Mouse (Mus musculus): ENCODE results near the gene Ccdc159.

Ccdc159 gene

DNA sequence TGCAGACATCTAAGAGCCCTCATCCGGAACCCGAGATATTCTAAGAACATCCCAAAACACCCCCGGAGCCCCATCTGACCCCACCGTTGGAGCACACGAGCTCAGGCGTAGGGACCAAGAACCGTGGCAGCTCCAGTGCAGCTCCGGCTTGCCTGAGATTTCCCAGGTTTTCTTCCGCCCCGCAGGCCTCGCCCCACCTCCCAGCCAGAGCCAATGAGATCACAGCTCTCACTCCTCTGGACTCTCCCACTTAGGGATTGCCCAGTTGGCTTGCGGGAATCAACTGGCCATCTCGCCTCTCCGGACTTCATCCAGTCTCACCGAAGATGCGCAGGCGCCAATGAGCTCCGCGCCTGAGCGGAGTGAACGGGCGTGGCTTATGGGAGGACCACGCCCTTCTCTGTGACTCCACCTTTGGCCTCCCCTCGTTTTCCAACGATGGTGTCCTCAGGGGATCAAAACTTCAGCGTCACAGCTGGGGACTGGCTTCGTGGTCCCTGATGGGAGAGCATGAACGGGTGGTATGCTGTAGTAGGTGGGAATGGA lies at the start of gene Ccdc159, which contains the start of gene Tmem205:
Gene Ccdc159 (plus strand): TSS at position 264 of the 546 bp plus-strand sequence.
Gene Tmem205 (minus strand): TSS at position 349 of the 546 bp plus-strand sequence.
- peak; percentile 99 for DNase-seq

DNA sequence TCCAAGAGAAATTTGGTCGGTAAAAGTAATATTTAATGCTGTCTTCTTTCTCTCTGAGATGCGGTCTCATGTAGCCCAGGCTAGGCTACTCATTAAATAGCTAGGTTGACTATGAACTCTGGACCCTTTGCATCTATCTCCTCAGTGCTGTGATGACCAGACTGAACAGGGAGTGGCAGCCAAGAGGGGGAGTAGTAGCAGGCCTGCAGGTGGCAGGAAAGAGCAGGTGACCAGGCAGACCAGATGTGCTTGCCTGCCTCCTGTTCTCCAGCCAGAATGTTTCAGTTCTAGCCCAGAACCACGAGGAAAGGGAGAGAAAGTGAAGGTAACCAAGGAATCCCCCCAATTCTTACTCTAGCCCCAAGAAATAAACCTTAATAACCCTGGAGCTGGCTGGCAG lies 38.0 kb upstream of the Ccdc159 start:
- DNase-seq, result no peak

DNA sequence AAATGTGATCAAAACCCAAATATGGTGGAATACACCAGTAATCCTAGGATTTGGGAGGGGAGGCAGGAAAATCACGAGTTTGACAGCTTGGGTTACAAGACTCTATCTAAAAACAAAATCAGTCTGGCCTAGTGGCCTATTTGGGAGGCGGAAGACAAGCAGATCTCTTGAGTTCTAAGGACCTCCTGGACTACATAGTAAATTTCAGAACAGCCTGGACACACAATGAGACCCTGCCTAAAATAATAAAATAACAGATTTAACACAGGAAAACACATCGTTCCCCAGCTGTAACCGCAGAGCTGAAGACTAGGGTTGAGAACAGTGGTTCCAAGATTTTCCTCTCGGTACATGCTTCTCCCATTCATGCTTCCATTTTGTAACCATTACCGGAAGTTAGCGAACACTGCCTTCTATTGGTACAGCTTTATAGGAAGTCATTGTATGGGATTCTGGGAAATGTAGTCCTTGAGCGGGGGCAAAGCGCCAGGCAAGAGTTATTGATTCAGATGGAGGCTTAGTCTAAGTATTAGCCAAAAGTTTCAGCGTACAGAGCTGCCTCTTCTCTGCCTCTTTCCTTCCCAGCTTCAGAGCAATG lies 25.9 kb upstream of the Ccdc159 start:
- DNase-seq, result peak; percentile 93

DNA sequence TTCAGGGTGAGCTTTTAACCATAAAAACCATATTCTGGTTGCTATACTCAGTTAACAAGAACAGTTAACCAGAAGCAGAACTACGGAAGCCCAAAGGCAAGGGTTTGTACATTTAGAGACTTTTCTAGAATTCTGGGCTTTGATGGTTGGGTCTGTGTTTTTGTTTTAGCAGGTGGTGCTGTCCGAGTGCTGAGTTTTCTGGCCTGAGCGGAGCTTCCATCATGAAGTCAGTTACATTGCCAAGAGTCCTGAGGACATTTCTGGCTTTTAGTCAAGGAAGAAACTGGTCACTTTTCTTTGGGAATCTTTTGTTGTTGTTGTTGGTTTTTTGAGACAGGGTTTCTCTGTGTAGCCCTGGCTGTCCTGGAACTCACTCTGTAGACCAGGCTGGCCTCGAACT lies 23.2 kb upstream of the Ccdc159 start:
- no peak for DNase-seq

DNA sequence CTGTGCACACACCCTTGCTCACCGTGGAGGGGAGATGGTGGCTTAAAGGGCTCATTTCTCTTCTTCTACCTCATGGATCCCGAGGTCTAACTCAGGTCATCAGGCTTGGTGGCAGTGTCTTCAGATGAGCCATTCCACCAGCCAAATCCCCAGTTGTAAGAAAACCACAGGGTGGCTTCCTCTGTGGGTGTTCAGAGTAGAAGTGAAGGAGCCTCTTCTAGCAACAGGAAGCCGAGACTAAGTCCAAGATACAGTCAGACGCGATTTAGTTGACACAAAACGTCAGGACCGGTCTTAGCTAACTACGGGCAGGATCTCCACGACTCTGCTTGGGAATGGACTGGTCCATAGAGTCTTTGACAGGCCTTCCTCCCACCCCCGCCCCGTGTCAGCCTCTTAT lies 19.1 kb upstream of the Ccdc159 start:
- no peak for DNase-seq

DNA sequence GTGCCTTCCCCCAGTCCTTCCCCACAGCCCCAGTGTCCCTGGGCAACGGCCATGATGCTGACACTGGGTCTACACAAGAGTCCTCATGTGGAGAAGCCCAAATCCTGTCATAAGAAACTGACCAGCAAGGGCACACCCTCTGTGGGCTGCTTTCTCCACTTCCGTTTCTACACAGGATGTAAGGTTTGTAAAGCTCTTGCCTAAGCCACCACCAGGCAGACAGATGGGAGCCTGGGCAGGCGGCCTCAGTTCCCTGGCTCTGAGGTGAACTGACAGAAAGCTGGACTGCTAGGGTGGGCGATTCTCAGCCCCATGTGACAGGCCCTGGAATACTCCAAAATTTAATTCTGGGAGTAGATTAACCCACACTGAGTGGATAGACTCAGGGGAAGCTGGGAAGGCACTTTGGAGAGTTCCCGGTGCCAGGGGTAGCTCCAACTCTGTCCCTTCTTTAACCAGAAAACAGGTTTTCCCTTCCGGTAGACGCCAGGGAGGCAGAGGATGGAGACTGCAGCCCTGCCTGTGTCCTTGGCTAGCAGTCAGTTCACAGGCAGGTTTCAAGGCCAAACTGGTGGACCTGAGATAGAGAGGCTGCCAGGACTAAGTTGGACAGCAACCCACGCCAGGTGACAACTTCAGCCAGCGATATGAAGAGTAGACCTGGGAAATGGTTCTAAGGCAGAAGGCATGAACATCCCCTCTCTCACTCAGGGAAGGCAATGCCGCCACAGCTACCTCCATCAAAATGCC lies 17.6 kb upstream of the Ccdc159 start:
- no peak for DNase-seq

DNA sequence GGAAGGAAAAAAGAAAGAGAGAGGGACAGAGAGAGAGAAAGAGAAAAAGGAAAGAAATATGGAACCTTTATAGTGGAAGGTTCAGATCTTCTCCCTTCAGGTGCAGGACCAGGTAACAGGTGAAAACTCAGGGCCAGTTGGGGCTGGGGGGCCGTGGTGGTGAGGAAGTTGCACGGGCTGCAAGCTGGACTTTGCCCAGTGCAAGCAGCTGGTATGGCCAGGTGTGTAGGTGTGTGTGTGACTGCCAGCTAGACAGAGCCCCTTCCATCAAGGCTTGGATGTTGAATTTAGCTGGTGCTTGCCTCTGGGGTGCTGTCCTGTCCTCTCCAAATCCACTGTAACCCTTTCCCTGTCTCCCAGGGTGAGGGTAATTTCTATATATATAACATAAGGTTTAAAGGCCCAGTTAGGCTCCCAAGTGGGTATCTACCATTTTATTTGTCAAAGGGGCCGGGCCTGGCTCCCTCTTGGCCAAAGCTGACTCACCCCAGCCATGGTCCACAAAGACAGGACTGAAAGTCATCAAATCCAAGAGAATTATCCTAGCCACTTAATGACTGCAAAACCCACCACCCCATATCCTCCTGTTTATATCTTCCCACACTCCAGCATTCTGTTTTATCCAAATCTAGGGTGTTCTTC lies 10.3 kb upstream of the Ccdc159 start:
- DNase-seq, result no peak

DNA sequence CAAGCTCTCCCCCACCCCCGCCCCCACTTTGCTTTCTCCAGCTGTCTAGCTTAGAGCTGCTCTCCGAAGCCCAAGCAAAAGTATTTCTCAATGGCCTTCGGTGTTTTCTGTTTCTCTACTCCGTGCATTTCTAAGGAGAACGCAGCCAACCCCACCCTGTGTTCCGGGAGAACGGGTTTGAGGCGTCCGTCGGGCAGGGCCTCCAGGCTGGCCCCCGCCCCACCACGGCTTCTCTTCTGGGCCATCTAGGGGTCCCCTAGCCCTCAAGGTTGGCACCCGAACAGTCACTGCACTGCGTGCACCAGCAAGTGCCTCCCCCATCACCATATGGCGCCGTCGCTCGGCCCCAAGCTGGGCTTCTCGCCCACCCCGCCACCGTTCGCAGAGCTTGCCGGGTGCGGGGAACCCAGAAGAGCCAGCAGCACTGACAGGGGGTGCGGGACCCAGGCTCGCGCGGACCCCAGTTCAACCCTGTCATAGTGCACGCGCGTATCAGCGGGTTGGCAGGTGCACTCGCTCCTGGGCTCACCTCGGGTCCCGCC lies 9.7 kb upstream of the Ccdc159 start:
- DNase-seq, result no peak

DNA sequence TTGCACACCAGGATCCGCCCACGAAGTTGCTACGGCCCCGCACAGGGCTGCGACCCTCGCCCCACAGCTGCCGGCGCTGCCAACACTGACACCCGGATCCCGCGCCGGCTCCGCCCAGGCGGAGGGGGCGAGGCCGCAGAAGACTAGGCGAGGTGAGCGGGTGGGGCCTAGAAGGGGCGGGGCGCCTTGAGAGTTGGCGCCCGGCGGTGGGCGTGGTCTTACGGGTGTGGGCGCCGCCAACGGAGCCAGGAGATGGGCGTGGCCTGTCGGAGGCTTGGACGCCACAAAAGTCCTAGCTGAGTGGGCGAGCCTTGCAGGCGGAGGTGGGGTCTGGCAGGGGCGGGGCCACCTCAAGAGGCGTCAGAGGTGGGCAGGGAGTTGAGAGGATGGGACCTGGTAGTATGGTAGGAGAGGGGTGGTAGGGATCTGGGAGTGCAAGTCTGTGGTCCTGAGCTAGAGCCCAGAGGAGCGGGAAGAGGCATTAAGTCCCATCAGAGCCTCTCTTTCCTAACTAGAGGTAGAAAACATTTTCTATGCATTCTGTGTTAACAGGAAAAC lies 9.2 kb upstream of the Ccdc159 start, which contains the start of gene Rab3d:
Gene Rab3d (minus strand): TSS at position 158 of the 558 bp plus-strand sequence.
- peak; percentile 98 for DNase-seq

DNA sequence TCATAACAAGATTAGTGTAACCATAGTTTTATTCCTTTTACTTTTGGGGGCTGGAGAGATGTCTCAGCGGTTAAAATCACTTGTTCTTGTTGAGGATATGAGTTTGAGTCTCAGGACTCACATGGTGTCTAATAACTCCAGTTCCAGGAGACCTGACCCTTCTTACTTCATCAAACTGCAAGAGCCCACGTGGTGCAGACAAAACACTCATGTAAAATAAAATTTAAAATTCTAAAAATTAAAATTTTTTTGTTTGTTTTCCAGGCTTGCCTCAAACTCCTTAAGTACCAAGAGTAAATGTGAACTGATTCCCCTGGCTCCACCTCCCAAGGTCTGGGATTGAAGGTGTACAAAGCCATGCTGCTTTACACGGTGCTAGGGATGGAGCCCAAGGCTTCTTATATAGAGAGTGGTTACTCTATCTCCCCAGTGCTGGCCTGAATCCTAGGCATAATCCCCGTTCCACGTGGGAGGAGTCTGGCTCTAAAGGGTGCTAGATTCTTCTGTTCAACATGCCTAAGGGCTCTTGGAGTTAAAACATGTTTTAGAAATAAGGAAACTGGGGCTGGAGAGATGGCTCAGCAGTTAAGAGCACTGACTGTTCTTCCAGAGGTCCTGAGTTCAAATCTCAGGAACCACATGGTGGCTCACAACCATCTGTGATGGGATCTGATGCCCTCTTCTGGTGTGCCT lies 8.4 kb upstream of the Ccdc159 start:
- no peak for DNase-seq

DNA sequence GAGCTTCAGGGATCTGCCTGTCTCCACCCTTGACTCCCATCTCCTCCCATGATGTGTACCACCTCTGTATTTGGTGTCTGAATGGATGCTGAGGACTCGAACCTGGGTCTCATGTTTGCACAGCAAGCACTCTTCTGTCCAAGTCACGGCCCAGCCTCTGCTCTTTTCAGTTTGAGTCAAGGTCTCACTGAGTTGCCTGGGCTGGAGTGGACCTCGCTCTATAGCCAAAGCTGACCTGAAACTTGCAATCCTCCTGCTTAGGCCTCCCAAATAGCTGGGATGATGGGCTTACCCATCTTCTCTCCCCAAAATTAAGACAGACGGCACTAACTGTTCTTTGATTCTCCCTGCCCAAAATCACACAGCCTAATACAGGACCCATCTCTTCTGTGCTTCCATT lies 4.2 kb upstream of the Ccdc159 start:
- DNase-seq, result no peak

DNA sequence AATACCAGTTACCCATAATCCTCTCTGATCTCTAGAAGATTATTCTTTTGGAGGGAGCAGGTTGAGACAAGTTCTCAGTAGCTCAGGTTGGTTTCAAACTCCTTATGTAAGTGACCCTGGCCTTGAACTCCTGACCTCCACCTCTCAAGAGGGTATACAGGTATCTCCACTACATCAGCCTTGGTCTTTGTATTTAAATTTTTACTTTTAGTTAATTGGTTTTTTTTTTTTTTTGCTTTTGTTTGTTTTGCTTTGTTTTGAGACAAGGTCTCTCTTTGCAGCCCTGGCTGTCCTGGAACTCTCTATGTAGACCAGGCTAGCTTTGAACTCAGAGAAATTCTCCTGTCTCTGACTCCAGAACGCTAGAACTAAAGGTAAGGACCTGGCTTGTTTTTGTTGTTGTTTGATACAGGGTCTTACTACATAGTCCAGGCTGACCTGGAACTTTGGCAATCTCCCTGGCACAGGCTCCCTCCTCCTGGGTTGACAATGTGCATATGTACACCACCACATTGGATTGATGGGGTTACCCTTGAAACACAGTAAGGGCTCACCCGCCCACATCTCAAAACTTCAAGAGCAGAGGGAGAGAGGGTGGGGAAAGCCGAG lies 3.7 kb upstream of the Ccdc159 start:
- no peak for DNase-seq

DNA sequence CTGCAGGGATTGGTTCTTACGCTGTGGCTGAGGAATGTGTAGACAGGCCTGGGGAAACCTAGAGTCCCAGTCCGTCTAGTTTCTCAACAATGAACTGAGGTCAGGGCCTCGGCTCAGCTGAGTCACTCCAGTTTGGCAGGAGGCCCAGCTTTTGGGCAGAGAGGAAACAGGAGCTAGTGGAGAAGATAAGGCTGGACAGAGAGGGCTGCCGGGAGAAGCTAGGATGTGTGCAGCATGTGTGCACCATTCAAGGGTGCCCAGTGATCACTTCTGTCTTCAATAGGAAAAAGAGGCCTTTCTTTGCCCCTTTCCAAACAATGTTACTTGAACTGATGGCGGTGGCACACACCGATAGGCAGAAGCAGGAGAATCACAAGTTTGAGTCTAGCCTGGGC lies 3.2 kb upstream of the Ccdc159 start:
- DNase-seq, result no peak

DNA sequence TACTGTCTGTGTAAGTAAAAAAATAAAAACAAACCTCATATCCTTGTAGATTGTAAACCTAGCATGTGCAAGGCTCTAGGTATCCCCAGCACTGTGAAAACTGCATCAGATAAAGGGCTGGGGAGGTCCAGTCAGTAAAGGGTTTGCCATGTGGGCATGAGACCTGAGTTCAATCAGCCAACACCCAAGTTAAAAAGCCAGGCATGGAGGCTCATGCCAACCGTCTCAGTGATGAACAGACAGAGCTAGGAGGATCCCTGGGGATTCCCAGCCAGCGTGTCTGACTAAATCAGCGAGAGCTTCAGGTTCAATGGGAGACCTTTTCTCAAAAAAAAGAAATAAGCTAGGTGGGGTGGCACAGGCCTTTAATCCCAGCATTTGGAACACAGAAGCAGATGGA lies 2.2 kb upstream of the Ccdc159 start:
- DNase-seq, result no peak

DNA sequence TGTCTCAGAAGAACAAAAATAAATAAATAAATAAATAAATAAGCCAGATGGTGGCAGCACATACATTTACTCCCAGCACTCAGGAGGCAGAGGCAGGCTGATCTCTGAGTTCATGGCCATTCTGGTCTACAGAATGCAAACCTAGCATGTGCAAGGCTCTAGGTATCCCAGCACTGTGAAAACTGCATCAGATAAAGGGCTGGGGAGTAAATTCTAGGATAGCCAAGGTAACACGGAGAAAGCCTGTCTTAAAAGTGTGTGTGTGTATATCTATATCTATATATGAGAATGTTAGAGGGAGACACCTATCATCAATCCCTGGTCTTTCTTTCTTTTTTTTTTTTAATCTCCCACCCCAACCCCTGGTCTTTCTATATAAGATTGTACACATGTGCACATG lies 1.8 kb upstream of the Ccdc159 start:
- DNase-seq, result no peak

DNA sequence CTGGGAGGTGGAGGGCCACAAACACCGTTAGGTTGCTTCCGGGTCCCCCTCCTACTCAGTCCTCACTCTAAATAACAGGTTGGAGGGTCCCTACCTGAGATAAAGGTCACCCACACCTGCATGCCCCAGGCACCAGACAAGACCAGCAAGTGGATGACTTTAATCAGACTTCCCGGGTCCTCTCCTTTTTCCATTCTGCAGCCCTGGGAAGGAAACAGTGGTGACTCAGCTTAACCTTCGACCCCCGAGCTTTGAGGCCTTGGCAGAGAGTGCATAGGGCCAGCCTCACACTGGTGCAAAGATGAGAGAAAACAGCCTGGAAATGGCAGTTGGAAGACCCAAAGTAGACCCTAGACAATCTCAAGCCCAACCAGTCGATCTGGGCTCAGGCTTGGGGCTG lies 1.1 kb upstream of the Ccdc159 start:
- DNase-seq, result no peak

DNA sequence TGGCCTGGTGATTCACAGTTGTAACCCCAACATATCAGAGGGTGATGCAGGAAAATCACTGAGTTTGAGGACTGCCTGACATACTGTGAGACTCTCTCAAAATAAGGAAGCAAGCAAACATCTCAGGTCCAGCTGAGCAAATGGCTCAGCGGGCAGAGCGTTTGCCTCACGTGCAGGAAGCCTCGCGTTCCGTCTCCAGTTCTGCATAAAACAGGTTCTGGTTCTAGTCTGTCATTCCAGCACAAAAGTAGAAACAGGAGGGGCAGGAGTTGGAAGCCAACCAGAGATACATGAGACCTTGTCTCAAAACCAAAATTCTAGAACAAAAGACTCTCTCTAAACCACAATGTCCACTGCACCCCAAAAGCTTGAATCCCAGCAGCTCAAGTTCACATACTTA lies 487 bp upstream of the Ccdc159 start:
- no peak for DNase-seq

DNA sequence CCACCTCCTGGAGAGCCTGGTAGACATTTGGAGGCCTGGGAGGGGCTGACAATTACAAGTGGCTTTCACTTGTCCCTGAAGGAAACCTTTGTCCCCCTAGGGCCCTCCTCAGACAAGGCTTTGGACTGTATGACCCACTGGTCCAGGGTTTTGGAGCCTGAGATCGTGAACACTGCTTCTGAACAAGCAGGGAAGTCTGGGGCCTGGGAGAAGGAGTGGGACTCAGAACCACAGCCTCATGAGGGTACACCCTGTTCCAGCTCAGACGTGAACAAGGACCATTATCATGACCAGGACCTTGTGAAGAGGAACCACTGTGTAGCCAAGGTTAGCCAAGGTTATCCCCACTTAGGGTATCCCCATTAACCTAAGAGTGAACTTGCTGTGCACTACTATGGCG lies 1.9 kb downstream of the Ccdc159 start:
- no peak for DNase-seq

DNA sequence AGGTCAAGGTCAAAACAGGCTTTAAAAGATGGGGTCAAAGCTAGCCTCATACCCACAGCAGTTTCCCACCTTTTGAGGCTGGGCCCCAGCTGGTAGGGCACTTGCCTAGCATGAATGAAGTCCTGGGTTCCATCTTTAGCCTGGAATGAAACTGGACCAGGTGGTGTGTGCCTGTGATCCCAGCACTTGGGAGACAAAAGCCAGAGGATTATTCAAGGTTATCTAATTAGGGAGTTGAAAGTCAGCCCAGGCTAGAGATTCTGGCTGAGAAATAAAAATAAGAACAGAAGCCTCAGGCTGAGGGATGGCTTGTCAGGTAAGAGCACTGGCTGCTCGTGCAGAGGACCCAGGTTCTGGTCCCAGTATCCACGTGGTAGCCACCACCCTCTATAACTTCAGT lies 4.7 kb downstream of the Ccdc159 start:
- no peak for DNase-seq

DNA sequence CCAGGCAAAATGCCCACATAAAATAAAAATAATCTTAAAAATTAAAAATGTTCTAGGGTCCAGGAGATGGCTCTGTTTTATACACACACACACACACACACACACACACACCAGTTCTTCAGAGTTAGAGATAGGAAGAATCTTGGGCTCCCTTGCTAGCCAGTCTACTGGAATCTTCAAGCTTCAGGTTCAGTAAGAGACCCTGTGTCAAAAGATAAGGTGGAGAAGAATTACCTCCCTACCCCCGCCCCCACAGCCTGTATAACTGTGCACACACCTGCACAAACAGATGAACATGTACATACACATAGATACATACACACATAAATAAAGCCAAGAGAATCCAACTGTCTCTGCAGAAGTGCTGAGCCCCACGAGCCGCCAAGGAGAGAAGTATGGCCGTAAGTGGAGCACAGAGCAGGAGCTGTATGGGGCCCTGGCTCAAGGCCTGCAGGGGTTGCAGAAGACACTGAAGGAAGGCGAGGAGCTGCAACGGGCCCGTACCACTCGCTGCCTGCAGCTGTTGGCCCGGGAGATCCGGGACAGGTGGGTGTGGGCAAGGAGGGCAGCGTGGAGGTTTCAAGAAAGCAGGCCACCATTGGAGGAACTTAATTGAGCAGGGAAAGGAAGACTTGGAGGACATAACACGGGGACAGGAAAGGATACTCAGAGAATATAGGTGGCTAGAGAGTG lies 5.3 kb downstream of the Ccdc159 start:
- DNase-seq, result no peak

DNA sequence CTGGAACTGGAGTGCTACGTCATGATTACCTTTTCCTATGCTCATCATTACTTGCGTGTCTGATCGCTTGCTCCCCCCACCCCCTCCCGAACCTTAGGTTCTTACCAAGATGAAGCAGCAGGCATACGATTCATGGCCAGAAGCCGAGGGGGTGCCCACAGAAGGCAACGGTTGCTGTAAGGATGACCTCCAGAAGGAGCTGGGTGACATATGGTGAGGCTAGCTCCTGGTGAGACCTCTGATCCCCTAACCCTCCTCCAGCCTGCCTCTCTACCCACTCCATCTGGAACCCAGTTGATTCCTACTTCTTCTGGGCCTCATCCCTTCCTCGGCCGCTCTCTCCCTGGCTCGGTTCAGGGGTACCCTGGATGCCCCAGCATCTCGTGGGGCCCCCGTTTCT lies 6.8 kb downstream of the Ccdc159 start:
- DNase-seq, result no peak
